Mouse (Mus musculus) lung, postnatal 25 days (tissue): ENCODE data around the gene Mcu.

Source experiments
- DNase-seq: peaks from one replicate; pipeline ENCODE4 v3.0.0; 2022; ENCODE audit warnings: low spot score

Mcu gene

GRCm38 (mm10) chr10:59616522-59616921, at the start of gene Mcu:
TSS of gene Mcu (minus strand) at chr10:59616692.
- DNase-seq, result peak; percentile 96

- no peak for DNase-seq
Observed at GRCm38 (mm10) chr10:59665503-59666291, 49.2 kb upstream of the Mcu start.

GRCm38 (mm10) chr10:59664765-59665164, 48.3 kb upstream of the Mcu start:
- no peak for DNase-seq

- no peak for DNase-seq
Observed at GRCm38 (mm10) chr10:59656799-59657198, 40.3 kb upstream of the Mcu start.

GRCm38 (mm10) chr10:59646821-59647378, 30.4 kb upstream of the Mcu start:
- DNase-seq, result no peak

GRCm38 (mm10) chr10:59645153-59645552, 28.7 kb upstream of the Mcu start:
- DNase-seq, result no peak

- DNase-seq, result no peak
Observed at GRCm38 (mm10) chr10:59644710-59645109, 28.2 kb upstream of the Mcu start.

GRCm38 (mm10) chr10:59643645-59644044, 27.2 kb upstream of the Mcu start:
- no peak for DNase-seq

- DNase-seq, result peak; percentile 42
Observed at GRCm38 (mm10) chr10:59642659-59643377, 26.3 kb upstream of the Mcu start.

- DNase-seq, result no peak
Observed at GRCm38 (mm10) chr10:59638576-59638975, 22.1 kb upstream of the Mcu start.

- no peak for DNase-seq
Observed at GRCm38 (mm10) chr10:59637596-59638124, 21.2 kb upstream of the Mcu start.

- no peak for DNase-seq
Observed at GRCm38 (mm10) chr10:59636751-59637533, 20.4 kb upstream of the Mcu start.

GRCm38 (mm10) chr10:59636048-59636447, 19.6 kb upstream of the Mcu start:
- no peak for DNase-seq

GRCm38 (mm10) chr10:59629506-59629782, 13.0 kb upstream of the Mcu start:
- DNase-seq, result no peak

GRCm38 (mm10) chr10:59628641-59629505, 12.4 kb upstream of the Mcu start:
- no peak for DNase-seq

GRCm38 (mm10) chr10:59623496-59623895, 7.0 kb upstream of the Mcu start:
- DNase-seq, result no peak

- no peak for DNase-seq
Observed at GRCm38 (mm10) chr10:59621355-59621754, 4.9 kb upstream of the Mcu start.

- DNase-seq, result no peak
Observed at GRCm38 (mm10) chr10:59617776-59618175, 1.3 kb upstream of the Mcu start.

- peak; percentile 64 for DNase-seq
Observed at GRCm38 (mm10) chr10:59615981-59616520, 441 bp downstream of the Mcu start, which contains the start of gene Gm10322. TSS of gene Gm10322 (plus strand) at chr10:59616063.

- DNase-seq, result no peak
Observed at GRCm38 (mm10) chr10:59615411-59615810, 1.1 kb downstream of the Mcu start.

- no peak for DNase-seq
Observed at GRCm38 (mm10) chr10:59614141-59614540, 2.4 kb downstream of the Mcu start.
